Comparison of ENCODE assay signal across 8 mouse cellular contexts in genomic region chr2:14341652-14342308, GRCm38 (mm10). TPM values are rescaled to one million over a fixed set of nuclear protein-coding genes. Genes with fewer than 3 reads are reported as not detected.
DNase-seq lines count a peak whose midpoint lies in the region; TF ChIP-seq lines count a peak whose summit lies in the region.

No protein-coding gene starts in this region.

- H3K36me3 ChIP-seq in kidney, adult 2 months (ENCODE audit: control insufficient read depth, insufficient read depth, low read length), result no peaks in the 10 kb centered on the region

- peaks cover 7% of the 10 kb centered on the region for H3K4me1 ChIP-seq in kidney, adult 2 months (ENCODE audit: control insufficient read depth, insufficient read depth, low read length)

- no peaks in the 10 kb centered on the region for H3K27me3 ChIP-seq in kidney, adult 2 months (replicated peaks; ENCODE audit: control insufficient read depth, insufficient read depth, low read length)

- WGBS in kidney, adult 2 months, result 23% methylated on average over 14 of the region's 14 CpGs

- intact Hi-C loops in left cerebral cortex, postnatal 25 days (cut with DNase I), result loop anchor here (2.0 kb wide), 1 partner anchor 47 kb away; the partner anchor contains the start of gene Slc39a12

- TF ChIP-seq CTCF in kidney, adult 2 months (conservative IDR thresholded peaks at IDR 0.05; ENCODE audit: insufficient read depth, insufficient read length, low read depth, low read length), result no peak

- peak; percentile 6 for DNase-seq in ZHBTc4 (ENCODE audit: low read depth, low spot score)
- DNase-seq in brain, embryonic 18.5 days (ENCODE audit: low read depth, low spot score), result peak; percentile 49
- DNase-seq in gastrocnemius, adult 8-10 months (ENCODE audit: low spot score in 2 of 2), result peak; percentile 54 to 77
- peak; percentile 95 for DNase-seq in kidney, adult 2 months
- DNase-seq in left cerebral cortex, postnatal 25 days (ENCODE audit: low spot score in 2 of 2), result peak; percentile 52 to 67
- DNase-seq in right cerebral cortex, adult 2 months (ENCODE audit: low spot score in 2 of 2), result peak; percentile 44 to 62
- no peak for DNase-seq in spleen, adult 12 weeks (ENCODE audit: low spot score)
- DNase-seq in embryo, embryonic 9.5 days (ENCODE audit: extremely low spot score), result no peak

- TF ChIP-seq POLR2A in kidney, adult 2 months (IDR thresholded peaks at IDR 0.05; ENCODE audit: low read depth, low read length), result no peak

- H3K4me3 ChIP-seq in kidney, adult 2 months (ENCODE audit: insufficient read depth, low read depth, low read length), result no peak overlapping the region

- peak overlapping the region; percentile 98 for H3K27ac ChIP-seq in kidney, adult 2 months (ENCODE audit: insufficient read depth, low read depth, low read length)

RNA-seq across cellular contexts. Expression of gene Slc39a12, which starts 46.3 kb away (rescaled TPM):
- under 1 TPM in 1 of 4 experiments, not detected in 3; 0.19 TPM for total RNA-seq in gastrocnemius, adult 8-10 months (2022)
- polyA plus RNA-seq in kidney, adult 2 months (2012; rRNA removed), result 0.05 TPM in 2 replicates
- 10 to 100 TPM; 37.1 to 45.2 TPM for total RNA-seq in left cerebral cortex, postnatal 25 days (2021)

Comparison
In these comparisons a context has a peak if more than half of its experiments do, and no peak if none do; other contexts are left out.
1. DNase-seq: peak in ZHBTc4 (single experiment), brain, embryonic 18.5 days (single experiment), gastrocnemius, adult 8-10 months (2 of 2), kidney, adult 2 months (single experiment), left cerebral cortex, postnatal 25 days (2 of 2) and right cerebral cortex, adult 2 months (2 of 2); none in spleen, adult 12 weeks (single experiment) and embryo, embryonic 9.5 days (single experiment).
2. RNA of gene Slc39a12, which starts 46.3 kb away (total RNA-seq): 37.1 to 45.2 TPM in left cerebral cortex, postnatal 25 days; 0.19 TPM in gastrocnemius, adult 8-10 months; every median in the first group is over 10 times any median in the second.